Mouse (Mus musculus) cerebellum, postnatal 14 days (tissue): ENCODE results near the gene Dynlt1c.
"Not testable (repeated sequence)": the region's sequence is repeated elsewhere in the genome, so short reads cannot be mapped to it uniquely, and the experiment has no call there.

ENCODE experiments used
- DNase-seq, 2 experiments: peaks; one replicate each; pipeline ENCODE4 v3.0.0; 2021; ENCODE audit warnings: mixed read lengths in 2 of 2

Gene Dynlt1c

DNA sequence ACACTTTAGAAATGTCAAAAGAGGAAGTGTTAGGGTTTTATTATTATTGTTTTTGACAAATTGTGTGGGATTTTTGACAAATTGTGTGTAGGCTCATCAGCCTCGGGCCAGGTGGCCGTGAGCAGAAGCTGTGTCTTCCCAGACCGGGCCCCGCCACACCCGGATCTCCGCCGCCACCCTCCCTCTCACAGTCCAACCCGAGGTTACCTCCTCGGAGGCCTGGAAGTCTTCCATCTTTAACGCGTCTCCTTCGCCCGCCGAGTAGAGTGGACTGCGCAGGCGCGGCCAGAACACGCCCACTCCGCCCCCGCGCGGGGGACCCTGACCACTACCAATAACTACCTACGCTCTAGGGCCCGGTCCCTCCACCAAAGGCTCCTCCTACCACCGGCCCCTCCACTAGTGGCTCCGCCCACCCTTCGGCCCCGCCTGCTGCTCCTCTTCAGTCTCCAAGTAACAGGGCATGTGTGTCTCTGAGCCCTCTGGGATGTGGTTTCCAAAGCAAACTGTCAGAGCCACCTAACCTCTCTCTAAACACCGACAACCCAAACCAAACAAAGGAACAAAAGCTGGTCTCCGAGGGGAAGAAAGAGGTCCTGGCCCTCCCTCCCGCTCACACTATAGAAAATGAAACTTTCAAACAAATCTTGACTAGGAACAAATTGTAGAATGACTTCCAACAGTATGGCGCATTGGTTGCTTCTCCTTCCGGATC lies 54.3 kb downstream of the Dynlt1c start, which contains the start of gene Dynlt1f:
TSS of gene Dynlt1f (minus strand) at position 334 of the 715 bp plus-strand sequence.
- DNase-seq: peak; percentile 66 to 76

DNA sequence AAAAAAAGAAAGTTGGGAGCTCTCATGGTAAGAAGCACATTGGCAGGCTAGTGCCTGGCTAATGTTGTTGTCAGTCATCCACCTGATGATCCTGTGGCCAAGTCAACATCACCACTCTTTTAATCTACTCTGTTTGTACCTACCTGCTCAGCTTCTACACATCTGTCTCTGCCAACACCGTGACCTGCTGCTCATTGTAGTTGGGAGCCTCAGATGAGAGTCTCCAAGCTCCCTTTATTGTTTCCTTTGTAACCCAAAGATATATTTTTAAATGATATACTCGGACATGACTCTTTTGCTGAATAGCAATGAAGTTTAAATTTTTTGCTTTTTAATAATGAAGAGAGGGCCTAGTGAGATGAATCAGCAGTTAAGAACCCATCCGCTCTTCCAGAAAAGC lies 55.0 kb downstream of the Dynlt1c start:
- peak in 1 of 2 experiments; percentile 20 for DNase-seq

- not testable (repeated sequence) for DNase-seq
Measured at GRCm38 (mm10) chr17:6658801-6659200, 57.3 kb downstream of the Dynlt1c start, which contains the start of gene Sytl3. Sytl3 (plus strand) TSS chr17:6659093.
